Mouse (Mus musculus) cerebellum, postnatal 36 days (tissue): Measurements from ENCODE around the gene Kif17.
A peak's percentile ranks its signal among the peaks of the same experiment; 100 is the strongest.

Experiments used
- DNase-seq, 2 experiments: peaks; one replicate each; pipeline ENCODE4 v3.0.0; 2021 to 2022; ENCODE audit warnings: mixed read lengths in 2 of 2

Kif17 gene

DNA sequence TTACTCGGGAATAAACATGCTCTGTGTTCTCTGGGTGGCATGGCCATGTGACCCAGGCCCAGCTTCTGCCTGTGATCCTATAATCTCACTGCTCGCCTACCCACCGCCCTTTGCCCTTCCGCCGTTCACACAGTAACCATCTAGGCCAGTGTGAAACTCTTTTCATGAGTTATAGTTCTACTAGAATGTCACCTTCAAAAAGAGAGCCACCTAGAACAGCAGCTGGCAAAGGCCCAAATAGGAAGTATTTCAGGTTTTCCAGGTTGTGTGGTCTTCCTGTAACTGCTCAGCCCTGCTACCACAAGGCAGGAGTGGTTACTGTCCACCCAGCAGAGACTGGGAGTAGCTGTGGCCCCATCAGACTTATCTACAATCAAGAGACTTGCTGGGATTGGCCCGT is 92.5 kb downstream of the Kif17 start:
- DNase-seq = no peak

DNA sequence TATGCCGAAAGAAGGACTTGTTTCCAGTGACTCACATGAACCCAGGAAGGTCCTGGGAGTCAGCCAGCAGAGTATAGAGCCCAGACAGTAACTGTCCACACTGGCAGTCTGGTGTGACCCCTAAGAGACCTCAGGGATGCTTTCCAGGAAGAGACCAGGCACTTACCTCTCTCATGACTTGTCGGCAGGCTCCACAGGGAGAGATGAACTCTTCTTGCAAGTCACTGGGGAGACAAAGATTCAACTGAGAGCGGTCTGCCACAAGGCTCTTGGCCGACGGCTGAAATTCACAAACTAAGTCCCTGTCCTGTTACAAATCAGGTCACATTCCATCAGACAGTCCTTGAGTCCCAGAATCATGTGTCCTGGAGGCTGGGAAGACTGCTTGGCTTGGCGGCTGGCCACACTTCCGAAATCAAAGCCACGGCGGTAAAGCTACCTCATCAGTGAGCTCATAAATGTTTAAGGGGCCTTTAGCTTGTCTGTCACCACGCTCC is 93.2 kb downstream of the Kif17 start:
- DNase-seq = peak; percentile 56 to 60

- peak; percentile 36 to 39 for DNase-seq
Measured at GRCm38 (mm10) chr4:138344891-138345545, 94.8 kb downstream of the Kif17 start.

DNA sequence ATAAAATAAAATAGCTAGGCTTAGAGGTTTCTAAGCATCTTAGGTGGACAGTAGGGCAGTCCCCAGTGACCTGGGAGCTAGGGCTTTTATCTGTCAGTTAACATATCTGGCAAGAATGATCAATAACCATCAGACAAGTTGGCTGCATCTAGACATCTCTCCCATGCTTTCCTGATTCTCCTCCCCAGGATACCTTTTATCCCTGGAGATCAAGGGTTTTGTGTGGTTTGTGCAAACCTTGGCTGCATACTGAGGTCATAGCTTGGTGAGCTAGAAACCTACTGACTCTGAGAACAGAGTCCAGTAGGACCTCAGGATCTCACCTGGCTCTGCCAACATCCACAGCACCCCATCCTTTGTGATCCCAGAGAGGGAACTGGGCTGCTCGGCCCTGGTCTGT is 97.0 kb downstream of the Kif17 start:
- DNase-seq = no peak

DNA sequence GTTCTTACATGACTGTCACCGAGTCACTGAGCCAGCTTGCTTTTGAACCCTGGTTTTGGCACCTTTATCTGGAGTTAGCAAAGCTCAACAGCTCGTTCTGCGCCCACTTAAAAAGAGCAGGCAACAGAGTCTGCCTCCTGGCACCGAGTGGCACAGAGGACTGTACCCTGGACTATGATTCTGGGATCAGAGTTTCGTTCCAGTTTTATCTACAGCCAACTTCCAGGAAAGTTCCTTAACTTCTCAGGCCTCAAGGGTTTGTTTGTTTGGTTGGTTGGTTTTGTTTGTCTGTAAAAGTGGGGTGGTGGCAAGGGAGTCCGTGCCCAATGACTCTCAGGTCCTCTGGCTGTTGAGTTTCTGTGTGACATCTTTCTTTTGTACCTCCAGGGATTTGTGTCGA is 98.5 kb downstream of the Kif17 start:
- DNase-seq = no peak
